Mouse (Mus musculus) stomach, embryonic 16.5 days (tissue): ENCODE results near the gene Golim4. TPM values are rescaled to one million over a fixed set of nuclear protein-coding genes. Genes with fewer than 3 reads are reported as not detected.
A peak's percentile ranks its signal among the peaks of the same experiment; 100 is the strongest.

Experiments used
- ATAC-seq: fragments of 200-750 bp; cut with Nextera tagmentation; 2 replicates; pipeline ENCODE4 v1.8.0; 2017; ENCODE audit warnings: moderate number of reproducible peaks, moderate TSS enrichment; ENCODE audit not compliant: insufficient read depth, low FRiP score
- H3K27ac ChIP-seq: fragments of 300-500 bp; sonication (generic); 2 replicates; pipeline ENCODE4 v1.5.1; 2014; ENCODE audit warnings: low read length
- H3K27me3 ChIP-seq: fragments of 300-500 bp; sonication (generic); 2 replicates; pipeline ENCODE4 v1.6.1; 2014; ENCODE audit warnings: low read length, control low read depth, mixed read lengths; ENCODE audit not compliant: control insufficient read depth, insufficient read depth
- H3K36me3 ChIP-seq: fragments of 300-500 bp; sonication (generic); 2 replicates; pipeline ENCODE4 v1.6.1; 2014; ENCODE audit warnings: low read length; ENCODE audit not compliant: control insufficient read depth, insufficient read depth
- H3K4me1 ChIP-seq: fragments of 300-500 bp; sonication (generic); 2 replicates; pipeline ENCODE4 v1.6.1; 2014; ENCODE audit warnings: low read length, control low read depth, mixed read lengths; ENCODE audit not compliant: control insufficient read depth, insufficient read depth
- H3K4me2 ChIP-seq: fragments of 300-500 bp; sonication (generic); 2 replicates; pipeline ENCODE4 v1.6.1; 2014; ENCODE audit warnings: low read depth, low read length, mixed read lengths
- H3K4me3 ChIP-seq: fragments of 300-500 bp; sonication (generic); replicated peaks from 2 replicates; pipeline ENCODE4 v1.5.1; 2014; ENCODE audit warnings: mild to moderate bottlenecking, low read length
- H3K9ac ChIP-seq: fragments of 300-500 bp; sonication (generic); 2 replicates; pipeline ENCODE4 v1.6.1; 2014; ENCODE audit warnings: low read length
- H3K9me3 ChIP-seq: fragments of 300-500 bp; sonication (generic); replicated peaks from 2 replicates; pipeline ENCODE4 v1.6.1; 2016; ENCODE audit warnings: low read length, control low read depth; ENCODE audit not compliant: control insufficient read depth
- whole genome bisulfite sequencing: fragments of 180-500 bp; shearing (Covaris S2); extraction: QIAGEN DNeasy Blood & Tissue Kit; methylation state at CpG from one replicate; pipeline ENCODE4 v1.1.7; 2014; 5-methylcytosine and 5-hydroxymethylcytosine counted together
- polyA plus RNA-seq: library from polyadenylated mRNA; unstranded; fragments of >200 nt; fragmentation: Nextera tagmentation; extraction: Ambion mirVana; gene quantifications from 2 replicates; pipeline ENCODE4 v1.2.1, GENCODE M21; 2015

The Golim4 gene
- polyA plus RNA-seq, 1 experiment from 2014 or later: 70.0 TPM

DNA sequence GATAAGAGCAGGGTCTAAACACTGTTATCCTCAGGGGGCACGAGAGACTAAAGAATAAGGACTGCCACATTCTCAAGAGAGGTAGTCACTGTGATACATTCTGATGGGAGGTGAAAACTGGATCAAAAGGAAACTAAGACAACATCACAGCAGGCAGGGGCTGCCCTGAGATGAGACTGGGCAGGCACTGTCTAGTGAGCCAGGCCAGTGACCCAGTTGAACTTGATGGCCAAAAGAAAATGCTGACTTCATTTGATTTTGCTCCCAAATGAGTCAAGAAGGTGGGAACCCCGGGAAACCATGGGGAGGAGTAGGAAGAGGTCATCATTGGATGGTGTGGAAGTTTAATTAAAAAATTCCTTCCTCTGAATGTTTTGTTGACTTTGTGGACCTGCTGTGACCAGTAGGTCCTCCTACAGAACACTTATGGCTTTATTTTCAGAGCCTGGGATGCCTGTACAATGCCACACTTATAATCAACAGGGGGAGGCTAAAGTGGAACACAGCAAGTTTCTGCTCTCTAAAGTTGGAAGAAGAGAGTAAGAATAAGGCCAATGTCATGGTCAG, 26.0 kb downstream of the Golim4 start:
- 75% methylated on average over 2 of the region's 2 CpGs for WGBS
- H3K36me3 ChIP-seq: no peaks in the 10 kb centered on the region; the same call in 1 of the 2 replicates
- no peak for ATAC-seq
- no peak overlapping the region for H3K4me2 ChIP-seq
- H3K27me3 ChIP-seq: no peaks in the 10 kb centered on the region
- H3K4me1 ChIP-seq: 0 out of 2 replicates have a peak, but pooled peaks cover 2% of the 10 kb centered on the region
- H3K4me3 ChIP-seq: no peak overlapping the region
- no peak overlapping the region for H3K27ac ChIP-seq
- H3K9ac ChIP-seq: no peak overlapping the region
- H3K9me3 ChIP-seq: peaks cover 8% of the 10 kb centered on the region; the same call in 1 of the 2 replicates

- Histone ChIP-seq H3K9ac (no peak overlapping the region), H3K36me3 (no peaks in the 10 kb centered on the region; the same call in 1 of the 2 replicates), H3K9me3 (peaks cover 8% of the 10 kb centered on the region; the same call in 1 of the 2 replicates), H3K4me1 (0 out of 2 replicates have a peak, but pooled peaks cover 2% of the 10 kb centered on the region), H3K27me3 (no peaks in the 10 kb centered on the region), H3K4me3 (no peak overlapping the region), H3K27ac (no peak overlapping the region), H3K4me2 (no peak overlapping the region)
- WGBS: 92% methylated on average over 7 of the region's 7 CpGs
- no peak for ATAC-seq
Measured at GRCm38 (mm10) chr3:75929926-75930548, 26.7 kb downstream of the Golim4 start.

DNA sequence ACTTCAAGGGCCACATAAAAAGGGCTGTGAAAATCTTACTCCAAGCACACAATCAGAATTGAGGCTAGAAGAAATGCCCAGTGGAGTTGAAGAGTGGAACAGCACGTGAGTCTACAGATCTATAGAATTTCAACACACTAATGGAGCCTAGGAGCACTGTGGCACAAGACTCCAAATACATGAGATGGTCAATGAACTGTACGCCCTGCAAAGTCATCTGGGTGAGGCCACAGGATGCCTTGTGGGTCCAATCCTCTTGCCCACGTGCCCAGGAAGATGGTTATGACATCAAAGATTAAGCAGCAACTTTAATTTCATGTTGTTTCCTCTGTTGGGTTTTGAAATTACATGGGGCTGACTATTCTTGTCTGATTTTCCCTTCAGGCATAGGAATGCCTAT, 30.4 kb downstream of the Golim4 start:
- peaks cover 11% of the 10 kb centered on the region for H3K4me1 ChIP-seq
- no peaks in the 10 kb centered on the region for H3K27me3 ChIP-seq
- H3K36me3 ChIP-seq: no peaks in the 10 kb centered on the region
- ATAC-seq: no peak
- no peak overlapping the region for H3K4me3 ChIP-seq
- 74% methylated on average over 3 of the region's 3 CpGs for WGBS
- H3K4me2 ChIP-seq: no peak overlapping the region
- no peak overlapping the region for H3K27ac ChIP-seq
- no peak overlapping the region for H3K9ac ChIP-seq
- no peaks in the 10 kb centered on the region for H3K9me3 ChIP-seq

- H3K9me3 ChIP-seq: no peaks in the 10 kb centered on the region
- H3K27ac ChIP-seq: no peak overlapping the region
- no peak for ATAC-seq
- H3K36me3 ChIP-seq: no peaks in the 10 kb centered on the region
- 78% methylated on average over 2 of the region's 2 CpGs for WGBS
- no peak overlapping the region for H3K4me2 ChIP-seq
- H3K27me3 ChIP-seq: no peaks in the 10 kb centered on the region
- H3K4me3 ChIP-seq: no peak overlapping the region
- H3K9ac ChIP-seq: no peak overlapping the region
- H3K4me1 ChIP-seq: peaks cover 23% of the 10 kb centered on the region
Measured at GRCm38 (mm10) chr3:75925123-75925522, 31.6 kb downstream of the Golim4 start.

DNA sequence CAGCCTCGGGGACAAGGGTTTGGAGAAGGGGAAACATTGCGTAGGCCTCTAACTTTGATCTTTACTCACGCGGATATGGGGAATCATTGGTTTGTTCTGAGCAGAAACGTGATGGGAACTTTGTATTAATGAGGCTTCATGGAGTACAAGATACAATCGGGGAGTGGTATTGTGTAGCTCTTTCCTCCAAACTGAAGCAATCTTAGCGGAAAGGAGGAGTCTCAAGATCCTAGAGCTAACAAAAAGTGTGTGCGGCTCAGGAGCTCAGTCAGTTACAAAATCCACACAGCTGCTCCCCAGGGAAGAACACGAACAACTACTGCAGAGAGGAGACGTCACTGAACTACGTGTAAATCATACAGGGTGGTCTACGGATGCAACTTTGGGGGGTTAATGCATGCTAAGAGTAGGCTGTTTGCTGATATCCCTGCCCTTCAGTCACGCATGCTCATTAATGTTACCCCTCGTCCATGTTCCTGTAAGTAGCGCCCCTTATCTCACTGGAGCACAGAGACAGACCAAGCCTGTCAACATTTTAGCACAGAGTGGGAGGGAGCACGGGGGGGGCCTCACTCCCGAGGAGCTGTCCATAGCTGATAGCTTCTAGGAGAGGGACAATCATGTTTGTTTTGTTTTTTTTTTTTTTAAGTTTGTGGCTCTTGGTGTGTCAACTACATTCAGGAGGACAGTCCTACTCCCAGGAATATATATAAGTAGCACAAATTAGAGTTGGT, 38.8 kb downstream of the Golim4 start:
- Histone ChIP-seq H3K27me3 (no peaks in the 10 kb centered on the region), H3K4me1 (peaks cover 23% of the 10 kb centered on the region), H3K9me3 (no peaks in the 10 kb centered on the region), H3K4me2 (no peak overlapping the region), H3K4me3 (no peak overlapping the region), H3K9ac (no peak overlapping the region), H3K36me3 (no peaks in the 10 kb centered on the region), H3K27ac (no peak overlapping the region)
- WGBS: 76% methylated on average over 17 of the region's 17 CpGs
- peak; percentile 75; the same call in 1 of the 2 replicates for ATAC-seq

GRCm38 (mm10) chr3:75912786-75913185, 44.0 kb downstream of the Golim4 start:
- H3K27me3 ChIP-seq: no peaks in the 10 kb centered on the region
- peaks cover 2% of the 10 kb centered on the region; the same call in 1 of the 2 replicates for H3K4me1 ChIP-seq
- WGBS: 72% methylated on average over 4 of the region's 4 CpGs
- no peaks in the 10 kb centered on the region for H3K9me3 ChIP-seq
- peak overlapping the region; percentile 13; the same call in 1 of the 2 replicates for H3K9ac ChIP-seq
- no peak overlapping the region for H3K27ac ChIP-seq
- no peaks in the 10 kb centered on the region for H3K36me3 ChIP-seq
- no peak overlapping the region for H3K4me2 ChIP-seq
- H3K4me3 ChIP-seq: no peak overlapping the region
- ATAC-seq: no peak

DNA sequence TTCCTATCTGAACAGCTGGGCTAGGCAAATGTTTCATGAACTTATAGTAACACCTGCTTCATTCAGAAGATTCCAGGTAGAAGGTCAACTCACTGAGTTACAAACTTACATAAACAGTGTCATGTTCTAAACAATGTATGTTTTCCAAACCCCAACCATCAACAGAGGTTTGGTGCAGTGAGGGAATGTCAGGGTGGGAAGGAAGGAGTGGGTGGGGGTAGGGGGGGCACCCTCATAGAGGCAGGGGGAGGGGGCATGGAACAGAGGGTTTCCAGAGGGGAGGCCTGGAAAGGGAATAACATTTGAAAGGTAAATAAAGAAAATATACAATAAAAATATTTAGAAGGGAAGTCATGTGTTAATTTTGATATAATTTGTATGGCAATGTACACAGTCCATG, 46.0 kb downstream of the Golim4 start:
- H3K27me3 ChIP-seq: no peaks in the 10 kb centered on the region
- no peaks in the 10 kb centered on the region for H3K9me3 ChIP-seq
- peak; percentile 53; the same call in 1 of the 2 replicates for ATAC-seq
- H3K4me2 ChIP-seq: no peak overlapping the region
- H3K4me3 ChIP-seq: no peak overlapping the region
- 0 out of 2 replicates have a peak, but pooled peaks cover 2% of the 10 kb centered on the region for H3K4me1 ChIP-seq
- no peak overlapping the region for H3K9ac ChIP-seq
- 0 out of 2 replicates have a peak, but pooled peaks cover 2% of the 10 kb centered on the region for H3K36me3 ChIP-seq
- no peak overlapping the region for H3K27ac ChIP-seq

GRCm38 (mm10) chr3:75910257-75910656, 46.5 kb downstream of the Golim4 start:
- H3K4me2 ChIP-seq: no peak overlapping the region
- H3K4me3 ChIP-seq: no peak overlapping the region
- H3K27ac ChIP-seq: no peak overlapping the region
- 0 out of 2 replicates have a peak, but pooled peaks cover 2% of the 10 kb centered on the region for H3K4me1 ChIP-seq
- no peak overlapping the region for H3K9ac ChIP-seq
- H3K27me3 ChIP-seq: no peaks in the 10 kb centered on the region
- H3K9me3 ChIP-seq: no peaks in the 10 kb centered on the region
- 10% methylated on average over 4 of the region's 4 CpGs for WGBS
- peak; percentile 74; the same call in 1 of the 2 replicates for ATAC-seq
- 0 out of 2 replicates have a peak, but pooled peaks cover 2% of the 10 kb centered on the region for H3K36me3 ChIP-seq
